Mouse (Mus musculus): ENCODE measurements around the gene Clk3. TPM values are rescaled to one million over a fixed set of nuclear protein-coding genes. Genes with fewer than 3 reads are reported as not detected.
A peak's percentile ranks its signal among the peaks of the same experiment; 100 is the strongest.

Clk3 gene
- polyA plus RNA-seq, 1 experiment from 2014 or later: 65.1 TPM

- no peak for TF ChIP-seq CTCF (IDR thresholded peaks at IDR 0.05)
- TF ChIP-seq EP300 (IDR thresholded peaks at IDR 0.05): no peak
- H3K27ac ChIP-seq (ENCODE audit: low read length): no peak overlapping the region
- no peak overlapping the region for H3K4me3 ChIP-seq (ENCODE audit: low read depth, low read length)
- WGBS: 93% methylated on average over 24 of the region's 24 CpGs
- H3K9me3 ChIP-seq (ENCODE audit: low read length): no peaks in the 10 kb centered on the region
- no peak overlapping the region for H3K4me2 ChIP-seq (replicated peaks; ENCODE audit: low read depth, low read length)
- no peaks in the 10 kb centered on the region for H3K27me3 ChIP-seq (replicated peaks; ENCODE audit: insufficient read depth, low read length)
- ATAC-seq (no peak), DNase-seq (ENCODE audit: low spot score) (no peak)
- no peak overlapping the region for H3K9ac ChIP-seq (replicated peaks; ENCODE audit: low read depth)
- peaks cover 35% of the 10 kb centered on the region for H3K36me3 ChIP-seq (ENCODE audit: insufficient read depth, low read length)
- peaks cover 23% of the 10 kb centered on the region for H3K4me1 ChIP-seq (ENCODE audit: insufficient read depth, low read depth, low read length)
These were observed 5.1 kb downstream of the Clk3 start for GRCm38 (mm10) chr9:57760416-57761146.

- ATAC-seq (peak; percentile 63), DNase-seq (ENCODE audit: low spot score) (peak; percentile 83)
- Histone ChIP-seq H3K27ac (ENCODE audit: low read length) (no peak overlapping the region), H3K9ac (replicated peaks; ENCODE audit: low read depth) (no peak overlapping the region), H3K36me3 (ENCODE audit: insufficient read depth, low read length) (peaks cover 48% of the 10 kb centered on the region), H3K9me3 (ENCODE audit: low read length) (no peaks in the 10 kb centered on the region), H3K4me1 (ENCODE audit: insufficient read depth, low read depth, low read length) (peaks cover 23% of the 10 kb centered on the region), H3K4me3 (ENCODE audit: low read depth, low read length) (no peak overlapping the region), H3K27me3 (replicated peaks; ENCODE audit: insufficient read depth, low read length) (no peaks in the 10 kb centered on the region), H3K4me2 (replicated peaks; ENCODE audit: low read depth, low read length) (no peak overlapping the region)
- TF ChIP-seq CTCF (IDR thresholded peaks at IDR 0.05) (peak; percentile 99), EP300 (IDR thresholded peaks at IDR 0.05) (no peak)
- 14% methylated on average over 6 of the region's 6 CpGs for WGBS
These were observed 6.4 kb downstream of the Clk3 start for GRCm38 (mm10) chr9:57759289-57759688.

- Histone ChIP-seq H3K4me2 (replicated peaks; ENCODE audit: low read depth, low read length) (no peak overlapping the region), H3K27ac (ENCODE audit: low read length) (no peak overlapping the region), H3K4me3 (ENCODE audit: low read depth, low read length) (no peak overlapping the region), H3K27me3 (replicated peaks; ENCODE audit: insufficient read depth, low read length) (no peaks in the 10 kb centered on the region), H3K9ac (replicated peaks; ENCODE audit: low read depth) (no peak overlapping the region), H3K4me1 (ENCODE audit: insufficient read depth, low read depth, low read length) (peaks cover 18% of the 10 kb centered on the region), H3K9me3 (ENCODE audit: low read length) (no peaks in the 10 kb centered on the region), H3K36me3 (ENCODE audit: insufficient read depth, low read length) (peaks cover 55% of the 10 kb centered on the region)
- ATAC-seq (no peak), DNase-seq (ENCODE audit: low spot score) (no peak)
- WGBS: 94% methylated on average over 22 of the region's 22 CpGs
- TF ChIP-seq CTCF (IDR thresholded peaks at IDR 0.05) (no peak), EP300 (IDR thresholded peaks at IDR 0.05) (no peak)
These were observed 7.1 kb downstream of the Clk3 start for GRCm38 (mm10) chr9:57758528-57758927.

- Histone ChIP-seq H3K4me2 (replicated peaks; ENCODE audit: low read depth, low read length) (no peak overlapping the region), H3K4me1 (ENCODE audit: insufficient read depth, low read depth, low read length) (peaks cover 9% of the 10 kb centered on the region; the same call in 1 of the 2 replicates), H3K4me3 (ENCODE audit: low read depth, low read length) (no peak overlapping the region), H3K36me3 (ENCODE audit: insufficient read depth, low read length) (peaks cover 65% of the 10 kb centered on the region), H3K9ac (replicated peaks; ENCODE audit: low read depth) (no peak overlapping the region), H3K27me3 (replicated peaks; ENCODE audit: insufficient read depth, low read length) (no peaks in the 10 kb centered on the region), H3K9me3 (ENCODE audit: low read length) (no peaks in the 10 kb centered on the region), H3K27ac (ENCODE audit: low read length) (no peak overlapping the region)
- WGBS: 67% methylated on average over 3 of the region's 3 CpGs
- no peak for ATAC-seq
- DNase-seq (ENCODE audit: low spot score): no peak
- TF ChIP-seq EP300 (IDR thresholded peaks at IDR 0.05): peak; percentile 63
- no peak for TF ChIP-seq CTCF (IDR thresholded peaks at IDR 0.05)
These were observed 8.1 kb downstream of the Clk3 start for GRCm38 (mm10) chr9:57757578-57757977.

- H3K4me1 ChIP-seq (ENCODE audit: insufficient read depth, low read depth, low read length): no peaks in the 10 kb centered on the region
- 79% methylated on average over 7 of the region's 7 CpGs for WGBS
- H3K9ac ChIP-seq (replicated peaks; ENCODE audit: low read depth): no peak overlapping the region
- DNase-seq (ENCODE audit: low spot score): no peak
- no peak overlapping the region for H3K4me3 ChIP-seq (ENCODE audit: low read depth, low read length)
- H3K9me3 ChIP-seq (ENCODE audit: low read length): no peaks in the 10 kb centered on the region
- ATAC-seq: no peak
- peaks cover 89% of the 10 kb centered on the region for H3K36me3 ChIP-seq (ENCODE audit: insufficient read depth, low read length)
- H3K27me3 ChIP-seq (replicated peaks; ENCODE audit: insufficient read depth, low read length): no peaks in the 10 kb centered on the region
- H3K4me2 ChIP-seq (replicated peaks; ENCODE audit: low read depth, low read length): no peak overlapping the region
- H3K27ac ChIP-seq (ENCODE audit: low read length): no peak overlapping the region
- TF ChIP-seq EP300 (IDR thresholded peaks at IDR 0.05) (no peak), CTCF (IDR thresholded peaks at IDR 0.05) (no peak)
These were observed 14.8 kb downstream of the Clk3 start for GRCm38 (mm10) chr9:57750901-57751300.

GRCm38 (mm10) chr9:57748831-57749230, 16.8 kb downstream of the Clk3 start:
- Histone ChIP-seq H3K9me3 (ENCODE audit: low read length) (no peaks in the 10 kb centered on the region), H3K4me2 (replicated peaks; ENCODE audit: low read depth, low read length) (no peak overlapping the region), H3K27ac (ENCODE audit: low read length) (no peak overlapping the region), H3K27me3 (replicated peaks; ENCODE audit: insufficient read depth, low read length) (no peaks in the 10 kb centered on the region), H3K36me3 (ENCODE audit: insufficient read depth, low read length) (peaks cover 71% of the 10 kb centered on the region), H3K4me3 (ENCODE audit: low read depth, low read length) (no peak overlapping the region), H3K4me1 (ENCODE audit: insufficient read depth, low read depth, low read length) (no peaks in the 10 kb centered on the region), H3K9ac (replicated peaks; ENCODE audit: low read depth) (no peak overlapping the region)
- ATAC-seq: no peak
- 32% methylated on average over 1 of the region's 1 CpGs for WGBS
- TF ChIP-seq CTCF (IDR thresholded peaks at IDR 0.05): no peak
- TF ChIP-seq EP300 (IDR thresholded peaks at IDR 0.05): no peak
- no peak for DNase-seq (ENCODE audit: low spot score)

All from lung, postnatal 0 days (tissue).